Mouse (Mus musculus) urinary bladder, adult 2 months (tissue): ENCODE results near the gene Ap3b1. TPM values are rescaled to one million over a fixed set of nuclear protein-coding genes. Genes with fewer than 3 reads are reported as not detected.

Experiments used
- DNase-seq: peaks from one replicate; pipeline ENCODE4 v3.0.0; 2022; ENCODE audit warnings: low spot score
- polyA plus RNA-seq: library from polyadenylated mRNA; depleted of rRNA; stranded (reverse); fragments of >200 nt; gene quantifications from 2 replicates; pipeline ENCODE4 v1.2.3, GENCODE M21; 2012

The Ap3b1 gene
- polyA plus RNA-seq, 1 experiment, result 48.0 TPM

DNA sequence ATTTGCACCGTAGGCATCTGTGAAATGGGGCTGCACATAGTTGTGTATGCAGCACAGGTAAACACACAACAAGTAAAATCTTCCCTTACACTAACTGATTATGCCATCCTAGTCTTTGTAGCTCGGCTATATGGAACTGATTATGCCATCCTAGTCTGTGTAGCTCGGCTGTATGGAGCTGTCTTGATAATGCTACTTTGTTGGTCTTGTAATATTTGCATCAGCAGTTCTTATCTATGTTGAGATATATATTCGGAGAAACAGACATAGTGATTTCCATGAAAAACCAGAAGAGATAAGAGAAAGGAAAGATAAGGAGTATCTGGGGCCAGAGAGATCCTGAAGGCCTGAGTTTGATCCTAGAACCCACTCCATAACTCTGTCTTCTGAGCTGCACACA, 178.6 kb downstream of the Ap3b1 start:
- DNase-seq, result no peak

DNA sequence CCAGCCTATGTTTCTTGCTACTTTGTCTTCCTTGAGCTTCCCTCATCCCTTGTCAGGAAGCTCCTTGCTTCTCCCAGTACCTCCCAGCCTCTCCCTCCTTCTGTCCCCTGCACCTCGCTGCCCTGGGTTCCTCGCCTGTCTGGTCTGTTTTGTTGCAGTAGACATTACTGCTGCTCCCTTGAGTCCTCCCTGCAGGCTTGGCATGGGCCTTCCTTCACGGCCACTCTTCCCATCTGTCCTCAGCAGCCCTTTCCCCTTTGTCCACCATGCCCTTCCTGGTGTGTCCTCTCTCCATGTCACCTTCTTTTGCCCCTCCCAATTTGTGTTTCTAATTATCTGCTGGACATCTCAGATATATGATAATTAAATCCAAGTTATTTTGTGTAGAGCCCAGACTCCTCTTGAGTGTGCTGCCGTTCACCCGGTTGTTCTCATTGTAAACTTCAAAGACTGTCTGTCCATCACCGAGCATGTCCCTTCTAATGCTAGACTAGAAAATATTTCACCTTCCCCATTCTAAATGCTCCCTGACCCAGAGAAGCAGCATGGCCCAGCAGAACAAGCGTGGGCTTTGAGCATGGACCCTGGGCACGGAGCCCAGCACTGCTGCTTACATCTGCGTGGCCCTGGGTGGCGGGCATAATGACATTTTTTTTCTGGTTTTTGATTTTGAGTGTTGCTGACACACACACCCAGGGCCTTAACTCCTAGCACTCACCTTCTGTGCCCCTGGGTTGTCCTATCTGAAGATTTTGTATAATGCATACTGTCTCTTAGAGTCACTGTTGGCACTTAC, 181.3 kb downstream of the Ap3b1 start:
- no peak for DNase-seq

GRCm38 (mm10) chr13:94542061-94542460, 183.3 kb downstream of the Ap3b1 start:
- no peak for DNase-seq

GRCm38 (mm10) chr13:94544211-94544610, 185.5 kb downstream of the Ap3b1 start:
- no peak for DNase-seq

DNA sequence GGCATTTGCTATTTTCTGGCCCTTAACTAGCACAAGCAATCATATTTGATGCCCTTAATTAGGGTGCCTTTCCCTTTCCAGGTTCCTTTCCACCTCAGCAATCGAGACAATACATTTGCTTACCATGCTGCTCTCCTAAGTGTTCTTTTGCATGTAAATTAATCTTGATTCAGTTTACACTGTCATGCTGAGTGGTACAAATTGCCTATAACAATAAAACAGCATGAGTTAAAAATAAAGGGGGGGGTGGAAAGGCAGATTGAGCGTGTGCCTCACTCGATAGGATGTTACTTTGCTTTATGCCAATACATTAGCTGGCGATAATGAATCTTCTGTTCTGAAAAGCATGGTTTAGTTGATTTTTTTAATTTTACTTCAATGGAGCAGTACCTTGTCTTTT, 187.0 kb downstream of the Ap3b1 start:
- DNase-seq, result no peak

GRCm38 (mm10) chr13:94546246-94546645, 187.5 kb downstream of the Ap3b1 start:
- no peak for DNase-seq

DNA sequence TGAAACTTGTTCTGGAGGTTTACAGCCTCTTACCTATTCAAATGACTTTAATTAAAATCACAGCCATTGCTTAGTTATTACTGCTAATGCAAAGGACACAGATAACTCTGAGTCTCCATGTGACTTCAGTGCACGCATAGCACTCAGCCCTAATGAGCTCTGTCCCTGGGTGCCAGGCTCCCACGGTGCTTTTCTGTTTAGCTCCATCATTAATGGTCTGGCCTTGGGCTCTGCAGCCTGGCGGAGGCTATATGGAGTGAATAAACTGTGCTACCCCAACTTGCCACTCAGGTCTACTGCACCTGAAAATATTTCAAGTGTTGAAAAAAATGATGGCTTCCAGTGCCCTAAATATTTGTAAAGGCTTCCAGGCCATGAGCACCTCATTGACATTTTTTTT, 190.8 kb downstream of the Ap3b1 start:
- no peak for DNase-seq

DNA sequence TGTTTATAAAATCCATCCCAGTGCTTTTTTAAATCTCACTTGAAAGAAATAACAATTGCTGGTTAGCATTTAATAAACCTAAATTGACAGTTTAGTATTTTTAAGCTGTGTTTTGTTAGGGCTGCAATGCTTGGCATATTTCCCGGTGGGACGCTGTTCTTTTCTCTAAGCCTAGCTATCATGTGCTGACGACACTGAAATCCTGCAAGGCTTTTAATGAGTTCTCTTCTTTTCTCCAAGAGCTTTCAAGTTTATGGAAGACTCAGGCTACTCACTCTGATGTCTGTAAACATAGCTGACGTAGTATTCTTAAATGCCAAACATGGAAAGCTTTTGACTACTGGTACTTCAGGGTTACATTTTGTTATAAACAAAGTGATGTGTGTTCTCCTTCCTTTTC, 191.3 kb downstream of the Ap3b1 start:
- no peak for DNase-seq

GRCm38 (mm10) chr13:94560011-94560410, 201.3 kb downstream of the Ap3b1 start:
- no peak for DNase-seq

- no peak for DNase-seq
Observed at GRCm38 (mm10) chr13:94560878-94561277, 202.1 kb downstream of the Ap3b1 start.

DNA sequence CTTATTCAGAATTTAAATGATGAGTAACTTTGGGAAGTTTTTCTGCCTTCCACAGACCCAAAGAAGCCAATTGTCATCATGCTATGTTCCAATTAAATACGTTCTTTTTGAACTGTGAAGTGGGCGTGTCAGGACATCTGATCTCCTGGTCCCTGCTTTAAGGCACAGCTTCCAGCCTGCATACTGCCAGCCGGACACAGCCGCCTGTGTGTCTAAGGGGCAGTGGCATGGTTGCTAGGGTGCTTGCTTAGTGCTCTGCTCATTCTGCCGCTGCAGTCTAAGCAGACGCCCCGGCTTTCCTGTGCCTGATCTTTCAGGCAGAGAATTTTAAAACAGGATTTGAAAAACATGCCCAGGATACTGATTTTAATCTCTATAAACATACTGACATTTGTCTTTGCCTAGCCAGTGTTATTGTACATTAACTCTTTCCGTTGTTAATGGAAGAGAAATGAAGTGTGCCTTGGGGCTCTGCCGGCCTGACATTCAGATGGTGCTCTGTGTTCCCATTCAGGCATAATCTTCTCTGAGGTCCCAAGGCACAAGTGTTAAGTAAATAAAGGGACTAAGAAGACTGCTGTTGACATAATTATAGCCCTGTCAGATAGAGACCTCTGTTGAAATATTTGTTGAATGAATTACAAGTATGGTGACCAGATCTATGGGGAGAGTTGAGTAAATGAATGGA, 204.0 kb downstream of the Ap3b1 start:
- no peak for DNase-seq

DNA sequence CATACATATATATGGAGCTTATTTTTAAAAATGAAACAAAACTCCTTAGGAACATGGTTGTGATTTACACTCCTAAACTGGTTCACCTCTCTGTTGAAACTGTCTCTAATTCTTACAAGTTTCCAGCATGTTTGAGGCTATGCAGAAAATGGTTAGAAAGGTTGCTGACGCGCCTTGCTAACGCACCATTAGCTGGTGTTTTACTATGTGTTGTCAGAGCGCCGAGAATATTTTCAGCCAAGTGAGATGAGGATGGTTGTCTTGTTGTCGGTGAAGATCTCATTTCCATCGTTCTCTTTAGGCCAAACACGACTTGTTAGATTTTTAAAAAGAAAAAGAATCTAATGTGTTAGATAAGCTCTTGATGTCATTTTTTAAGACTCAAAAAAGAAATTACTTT, 205.1 kb downstream of the Ap3b1 start:
- DNase-seq, result no peak

- no peak for DNase-seq
Observed at GRCm38 (mm10) chr13:94564351-94564994, 205.7 kb downstream of the Ap3b1 start.

- DNase-seq, result peak; percentile 9
Observed at GRCm38 (mm10) chr13:94565176-94565575, 206.4 kb downstream of the Ap3b1 start.

GRCm38 (mm10) chr13:94565616-94566015, 206.9 kb downstream of the Ap3b1 start:
- no peak for DNase-seq

- DNase-seq, result no peak
Observed at GRCm38 (mm10) chr13:94567739-94568138, 209.0 kb downstream of the Ap3b1 start.

- no peak for DNase-seq
Observed at GRCm38 (mm10) chr13:94571001-94571400, 212.2 kb downstream of the Ap3b1 start.

DNA sequence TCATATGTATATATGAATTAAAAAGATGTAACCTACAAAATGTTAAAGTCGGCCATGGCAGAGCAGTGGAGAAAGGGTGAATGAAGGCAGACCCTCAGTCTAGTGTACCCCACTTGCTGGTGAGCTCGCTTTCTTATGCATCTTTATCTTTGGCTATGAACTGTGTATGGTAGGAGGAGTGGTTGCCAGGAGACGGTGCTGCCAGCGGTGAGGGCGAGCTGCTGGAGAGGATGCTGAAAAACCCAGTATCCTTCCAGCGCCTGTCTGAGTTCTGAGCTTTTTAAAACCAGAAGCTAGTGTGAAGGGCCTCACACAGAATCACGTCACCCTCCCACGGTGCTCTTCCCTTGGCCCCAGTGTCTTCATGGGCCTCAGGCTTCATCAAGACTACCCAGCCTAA, 214.6 kb downstream of the Ap3b1 start:
- DNase-seq, result no peak

- no peak for DNase-seq
Observed at GRCm38 (mm10) chr13:94573833-94574232, 215.1 kb downstream of the Ap3b1 start.

DNA sequence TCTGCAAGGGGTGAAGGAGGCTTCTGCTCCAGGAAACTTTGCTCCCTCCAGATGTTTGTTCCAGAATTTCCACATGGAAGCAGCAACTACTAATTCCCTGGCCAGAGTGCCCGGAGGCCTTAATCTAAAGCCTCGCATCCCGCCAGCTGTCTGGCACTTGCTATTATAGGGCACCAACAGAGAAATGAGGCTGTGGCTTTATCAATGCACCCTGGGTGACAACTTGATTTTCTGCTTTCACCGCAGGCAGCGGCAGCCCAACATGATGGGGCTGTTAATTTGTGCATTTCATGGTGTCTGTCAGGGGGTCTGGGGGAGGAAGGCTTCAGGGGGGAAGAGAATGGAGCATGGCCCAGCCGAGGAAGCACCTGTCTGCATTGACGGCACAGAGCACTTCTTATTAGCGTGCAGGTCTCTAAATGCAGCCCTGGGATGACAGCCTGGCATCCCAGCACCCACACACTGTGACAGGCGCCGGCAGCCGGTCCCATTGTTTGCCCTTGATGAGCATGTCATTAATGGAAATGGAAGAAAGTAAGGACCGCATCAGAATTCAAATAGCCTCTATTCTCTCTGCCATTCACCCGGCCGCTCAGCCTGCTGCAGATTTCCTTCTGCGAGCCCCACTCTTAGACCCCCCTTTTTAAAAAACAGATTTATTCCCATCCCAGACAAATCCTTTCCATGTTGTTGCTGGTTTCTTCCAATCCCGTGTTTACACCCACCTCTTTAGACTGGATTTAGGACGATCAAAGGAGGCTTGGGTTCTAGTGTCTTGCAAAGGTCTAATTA, 217.0 kb downstream of the Ap3b1 start:
- DNase-seq, result no peak

DNA sequence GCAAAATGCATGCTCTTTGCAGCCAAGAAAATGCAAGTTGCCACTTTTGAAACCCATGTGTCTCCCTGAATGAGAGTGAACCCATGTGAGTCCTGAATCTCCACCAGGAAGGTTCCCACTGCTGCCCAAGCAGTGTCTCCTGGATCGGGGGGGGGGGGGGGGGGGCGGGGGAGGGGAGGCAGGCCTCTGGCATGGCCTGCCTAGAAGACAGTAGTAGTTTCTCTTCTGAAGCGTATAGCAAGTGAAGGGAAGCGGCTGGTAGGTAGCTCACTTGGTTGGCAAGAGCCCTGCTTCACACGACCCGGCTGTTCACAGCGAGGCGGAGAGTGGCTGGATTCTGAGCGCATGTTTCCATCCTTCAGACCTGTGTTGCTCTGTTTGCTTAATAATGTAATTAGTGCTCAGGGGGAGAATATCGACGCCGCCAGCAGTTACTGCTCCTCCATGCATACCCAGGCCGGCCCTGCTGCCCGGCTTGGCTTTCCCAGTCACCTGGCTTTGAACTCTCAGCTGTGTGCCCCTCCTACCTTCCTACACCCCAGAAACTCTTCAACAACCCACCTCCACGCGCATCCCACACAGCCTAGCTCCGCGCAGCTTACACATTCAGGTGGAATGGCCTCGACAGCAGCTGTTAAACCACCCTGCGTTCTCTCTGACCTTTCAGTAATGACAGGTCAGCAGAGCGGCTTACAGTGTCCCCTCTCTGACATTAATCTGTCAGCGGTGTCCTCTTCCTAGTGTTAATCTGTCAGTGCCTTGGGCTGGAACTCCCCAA, 217.8 kb downstream of the Ap3b1 start:
- DNase-seq, result no peak
